Mouse (Mus musculus) limb, embryonic 11.5 days (tissue): ENCODE data around the gene Gm13272. TPM values are rescaled to one million over a fixed set of nuclear protein-coding genes. Genes with fewer than 3 reads are reported as not detected.
"Not testable (repeated sequence)": the region's sequence is repeated elsewhere in the genome, so short reads cannot be mapped to it uniquely, and the experiment has no call there.

Source experiments
- ATAC-seq: fragments of 200-750 bp; cut with Nextera tagmentation; 2 replicates; pipeline ENCODE4 v1.8.0; 2017; ENCODE audit warnings: low read depth; ENCODE audit not compliant: insufficient number of reproducible peaks, low FRiP score, low TSS enrichment
- DNase-seq: peaks from one replicate; pipeline ENCODE4 v3.0.0-alpha.2; 2015; ENCODE audit warnings: low spot score
- H3K27ac ChIP-seq: fragments of 300-500 bp; sonication (generic); replicated peaks from 2 replicates; pipeline ENCODE4 v1.5.1; 2014; ENCODE audit warnings: low read depth, mild to moderate bottlenecking, low read length
- H3K27me3 ChIP-seq: fragments of 300-500 bp; sonication (generic); 2 replicates; pipeline ENCODE4 v1.6.1; 2014; ENCODE audit warnings: mild to moderate bottlenecking, low read length, mixed read lengths; ENCODE audit not compliant: control insufficient read depth, insufficient read depth
- H3K36me3 ChIP-seq: fragments of 300-500 bp; sonication (generic); 2 replicates; pipeline ENCODE4 v1.6.1; 2014; ENCODE audit warnings: mild to moderate bottlenecking, low read length, moderate library complexity, mixed read lengths; ENCODE audit not compliant: control insufficient read depth, insufficient read depth
- H3K4me1 ChIP-seq: fragments of 300-500 bp; sonication (generic); 2 replicates; pipeline ENCODE4 v1.6.1; 2014; ENCODE audit warnings: low read length, mixed read lengths; ENCODE audit not compliant: control insufficient read depth, insufficient read depth
- H3K4me2 ChIP-seq: fragments of 300-500 bp; sonication (generic); 2 replicates; pipeline ENCODE4 v1.6.1; 2014; ENCODE audit warnings: low read depth, mild to moderate bottlenecking, moderate library complexity; ENCODE audit not compliant: severe bottlenecking
- H3K4me3 ChIP-seq: fragments of 300-500 bp; sonication (generic); 2 replicates; pipeline ENCODE4 v1.5.1; 2014; ENCODE audit warnings: low read depth, low read length
- H3K9ac ChIP-seq: fragments of 300-500 bp; sonication (generic); 2 replicates; pipeline ENCODE4 v1.6.1; 2014; ENCODE audit warnings: mild to moderate bottlenecking, low read length
- H3K9me3 ChIP-seq: fragments of 300-500 bp; sonication (generic); 2 replicates; pipeline ENCODE4 v1.6.1; 2016; ENCODE audit warnings: low read length; ENCODE audit not compliant: control insufficient read depth
- WGBS: fragments of 180-500 bp; shearing (Covaris S2); extraction: QIAGEN DNeasy Blood & Tissue Kit; methylation state at CpG from one replicate; pipeline ENCODE4 v1.1.7; 2014; 5-methylcytosine and 5-hydroxymethylcytosine counted together
- polyA plus RNA-seq: library from polyadenylated mRNA; unstranded; fragments of >200 nt; fragmentation: Nextera tagmentation; extraction: Ambion mirVana; gene quantifications from 2 replicates; pipeline ENCODE4 v1.2.1, GENCODE M21; 2014

Gene Gm13272
- polyA plus RNA-seq, 1 experiment from 2014 or later = not detected

DNA sequence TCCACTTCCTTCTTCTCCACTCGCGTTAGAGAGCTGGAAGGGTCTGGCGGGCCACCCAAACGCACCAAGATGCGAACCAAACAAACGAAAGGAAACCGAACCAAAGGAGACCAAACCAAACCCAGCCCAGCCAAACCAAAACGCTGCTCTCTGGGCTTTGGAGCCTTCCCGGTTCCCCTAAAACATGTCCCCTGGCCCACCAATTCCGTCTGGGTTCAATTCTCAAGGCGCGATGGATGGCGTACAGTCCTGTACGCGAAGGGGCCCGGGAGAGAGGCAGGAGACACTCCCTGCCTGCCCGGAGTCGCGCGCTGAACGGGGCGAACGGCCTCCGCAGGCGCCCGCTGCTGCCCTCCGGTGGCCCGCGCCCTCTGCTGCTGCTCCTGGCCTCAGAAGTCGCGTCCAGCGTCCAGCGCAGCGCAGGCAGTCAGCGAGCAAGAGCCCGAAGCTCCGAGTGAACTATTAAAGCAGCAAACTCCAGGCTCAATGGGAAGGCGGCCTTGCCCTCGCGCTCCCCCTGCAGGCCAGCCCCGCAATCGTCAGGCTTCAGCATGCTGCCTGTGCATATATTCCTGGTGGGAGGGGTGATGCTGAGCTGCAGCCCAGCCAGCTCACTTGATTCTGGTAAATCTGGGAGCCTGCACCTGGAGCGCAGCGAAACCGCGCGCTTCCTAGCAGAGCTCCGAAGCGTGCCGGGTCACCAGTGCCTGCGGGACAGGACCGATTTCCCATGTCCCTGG, 14.5 kb downstream of the Gm13272 start, which contains the start of gene Gm13275:
Gene Gm13275 (plus strand): TSS at position 552 of the 740 bp plus-strand sequence.
- H3K4me2 ChIP-seq, H3K4me3 ChIP-seq, H3K36me3 ChIP-seq, H3K9me3 ChIP-seq, ATAC-seq, H3K4me1 ChIP-seq, H3K9ac ChIP-seq, H3K27me3 ChIP-seq, H3K27ac ChIP-seq, DNase-seq: not testable (repeated sequence)
- WGBS = 0% methylated on average over 6 of the region's 52 CpGs

- DNase-seq, H3K9ac ChIP-seq, H3K27ac ChIP-seq, H3K36me3 ChIP-seq, H3K9me3 ChIP-seq, H3K4me3 ChIP-seq, H3K27me3 ChIP-seq, H3K4me1 ChIP-seq, ATAC-seq, H3K4me2 ChIP-seq: not testable (repeated sequence)
- no CpG with 5 or more reads among the region's 28 CpGs for WGBS
Measured at GRCm38 (mm10) chr4:88797097-88797496, 17.4 kb downstream of the Gm13272 start, which contains the start of gene Gm13279. Gm13279 (plus strand) TSS chr4:88797397.

- not testable (repeated sequence) for H3K4me3 ChIP-seq, H3K27me3 ChIP-seq, H3K36me3 ChIP-seq, ATAC-seq, DNase-seq, H3K4me2 ChIP-seq, H3K27ac ChIP-seq, H3K9ac ChIP-seq, H3K9me3 ChIP-seq, H3K4me1 ChIP-seq
- 21% methylated on average over 3 of the region's 7 CpGs for WGBS
Measured at GRCm38 (mm10) chr4:88799365-88799764, 19.7 kb downstream of the Gm13272 start, which contains the start of gene Gm13285. Gm13285 (plus strand) TSS chr4:88799665.

DNA sequence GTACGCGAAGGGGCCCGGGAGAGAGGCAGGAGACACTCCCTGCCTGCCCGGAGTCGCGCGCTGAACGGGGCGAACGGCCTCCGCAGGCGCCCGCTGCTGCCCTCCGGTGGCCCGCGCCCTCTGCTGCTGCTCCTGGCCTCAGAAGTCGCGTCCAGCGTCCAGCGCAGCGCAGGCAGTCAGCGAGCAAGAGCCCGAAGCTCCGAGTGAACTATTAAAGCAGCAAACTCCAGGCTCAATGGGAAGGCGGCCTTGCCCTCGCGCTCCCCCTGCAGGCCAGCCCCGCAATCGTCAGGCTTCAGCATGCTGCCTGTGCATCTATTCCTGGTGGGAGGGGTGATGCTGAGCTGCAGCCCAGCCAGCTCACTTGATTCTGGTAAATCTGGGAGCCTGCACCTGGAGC, 23.3 kb downstream of the Gm13272 start, which contains the start of gene Gm13287:
Gene Gm13287 (plus strand): TSS at position 301 of the 400 bp plus-strand sequence.
- not testable (repeated sequence) for H3K36me3 ChIP-seq, H3K4me1 ChIP-seq, H3K27me3 ChIP-seq, ATAC-seq, H3K9me3 ChIP-seq, H3K4me2 ChIP-seq, DNase-seq, H3K9ac ChIP-seq, H3K4me3 ChIP-seq, H3K27ac ChIP-seq
- no CpG with 5 or more reads among the region's 29 CpGs for WGBS

GRCm38 (mm10) chr4:88805231-88805630, 25.6 kb downstream of the Gm13272 start, which contains the start of gene Gm13288:
Gm13288 (plus strand) TSS chr4:88805531.
- DNase-seq, H3K27ac ChIP-seq, H3K36me3 ChIP-seq, ATAC-seq, H3K9me3 ChIP-seq, H3K4me2 ChIP-seq, H3K4me1 ChIP-seq, H3K4me3 ChIP-seq, H3K27me3 ChIP-seq, H3K9ac ChIP-seq: not testable (repeated sequence)
- no CpG with 5 or more reads among the region's 8 CpGs for WGBS

GRCm38 (mm10) chr4:88805761-88806160, 26.1 kb downstream of the Gm13272 start:
- not testable (repeated sequence) for H3K36me3 ChIP-seq, DNase-seq, H3K4me2 ChIP-seq, ATAC-seq, H3K27ac ChIP-seq, H3K9ac ChIP-seq, H3K27me3 ChIP-seq, H3K4me3 ChIP-seq, H3K9me3 ChIP-seq, H3K4me1 ChIP-seq
- WGBS = no CpG with 5 or more reads among the region's 34 CpGs

DNA sequence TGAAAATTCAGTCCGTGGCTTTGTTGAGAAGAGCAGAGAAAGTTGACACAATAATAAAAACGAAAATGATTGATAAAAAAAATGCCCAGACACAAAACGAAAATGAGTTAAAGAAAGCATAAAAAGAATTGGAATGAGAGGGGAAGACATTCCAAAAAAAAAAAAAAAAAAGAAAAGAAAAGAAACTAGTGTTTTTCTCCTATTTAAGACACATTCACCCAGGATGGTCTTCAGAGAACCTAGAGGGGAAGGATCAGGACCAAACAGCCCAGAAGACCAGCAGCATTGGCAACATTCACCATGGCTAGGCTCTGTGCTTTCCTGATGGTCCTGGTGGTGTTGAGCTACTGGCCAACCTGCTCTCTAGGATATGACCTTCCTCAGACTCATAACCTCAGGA, 36.3 kb downstream of the Gm13272 start, which contains the start of gene Ifna7:
Gene Ifna7 (plus strand): TSS at position 301 of the 400 bp plus-strand sequence.
- no peak for DNase-seq
- Histone ChIP-seq H3K27ac (no peak within 1 kb of the TSS), H3K9ac (no peak within 1 kb of the TSS), H3K36me3 (no peaks in the 10 kb centered on the region), H3K9me3 (no peaks in the 10 kb centered on the region), H3K27me3 (no peaks in the 10 kb centered on the region), H3K4me2 (no peak within 1 kb of the TSS), H3K4me3 (no peak within 1 kb of the TSS), H3K4me1 (no peaks in the 10 kb centered on the region)
- ATAC-seq = no peak
- 64% methylated on average over 3 of the region's 3 CpGs for WGBS

GRCm38 (mm10) chr4:88819659-88820058, 40.0 kb downstream of the Gm13272 start, which contains the start of gene Ifna11:
Ifna11 (plus strand) TSS chr4:88819959.
- DNase-seq (no peak), ATAC-seq (no peak)
- no peaks in the 10 kb centered on the region for H3K9me3 ChIP-seq
- no peaks in the 10 kb centered on the region for H3K27me3 ChIP-seq
- 74% methylated on average over 1 of the region's 1 CpGs for WGBS
- no peak within 1 kb of the TSS for H3K27ac ChIP-seq
- H3K4me2 ChIP-seq = no peak within 1 kb of the TSS
- no peaks in the 10 kb centered on the region for H3K4me1 ChIP-seq
- H3K9ac ChIP-seq = no peak within 1 kb of the TSS
- no peaks in the 10 kb centered on the region for H3K36me3 ChIP-seq
- H3K4me3 ChIP-seq = no peak within 1 kb of the TSS
